Mouse (Mus musculus): ENCODE results near the gene Ccng1. TPM values are rescaled to one million over a fixed set of nuclear protein-coding genes. Genes with fewer than 3 reads are reported as not detected.

Ccng1 gene
- total RNA-seq, 2 experiments from 2014 or later = 53.7 to 58.2 TPM

- peak; percentile 90 for ATAC-seq (replicated peaks; ENCODE audit: poor library complexity, severe bottlenecking)
These were observed 21.6 kb downstream of the Ccng1 start, which contains the start of the genes Hmmr and Nudcd2 for GRCm38 (mm10) chr11:40733339-40734174. Gene Hmmr, minus strand, starts transcription at chr11:40733422. Gene Nudcd2, plus strand, starts transcription at chr11:40733667.

- ATAC-seq (replicated peaks; ENCODE audit: poor library complexity, severe bottlenecking) = peak; percentile 7; the same call in 1 of the 2 replicates
These were observed 22.1 kb downstream of the Ccng1 start for GRCm38 (mm10) chr11:40732997-40733338.

GRCm38 (mm10) chr11:40718324-40718723 is 36.8 kb downstream of the Ccng1 start:
- ATAC-seq (replicated peaks; ENCODE audit: poor library complexity, severe bottlenecking) = peak; percentile 55

- ATAC-seq (replicated peaks; ENCODE audit: poor library complexity, severe bottlenecking) = 0 out of 2 replicates have a peak, but pooled peaks have one; percentile 37
These were observed 39.6 kb downstream of the Ccng1 start for GRCm38 (mm10) chr11:40715524-40715923.

- ATAC-seq (replicated peaks; ENCODE audit: poor library complexity, severe bottlenecking) = no peak
These were observed 41.3 kb downstream of the Ccng1 start for GRCm38 (mm10) chr11:40713858-40714257.

- ATAC-seq (replicated peaks; ENCODE audit: poor library complexity, severe bottlenecking) = peak; percentile 88
These were observed 45.2 kb downstream of the Ccng1 start for GRCm38 (mm10) chr11:40709899-40710298.

Other genes with a start within 250 kb of the Ccng1 start
- 76.7 and 94.3 TPM in 2 replicates for gene Mat2b, start 60.1 kb downstream of the Ccng1 start, total RNA-seq (2014; fragmentation: Nextera tagmentation)
- 111 and 159 TPM in 2 replicates for gene Mat2b, start 60.1 kb downstream of the Ccng1 start, total RNA-seq (2017)
- 11.1 and 27.0 TPM in 2 replicates for gene Hmmr, start 21.9 kb downstream of the Ccng1 start, total RNA-seq (2014; fragmentation: Nextera tagmentation)
- 71.2 and 85.8 TPM in 2 replicates for gene Hmmr, start 21.9 kb downstream of the Ccng1 start, total RNA-seq (2017)
- 77.5 and 108 TPM in 2 replicates for gene Nudcd2, start 21.6 kb downstream of the Ccng1 start, total RNA-seq (2014; fragmentation: Nextera tagmentation)
- gene Nudcd2, start 21.6 kb downstream of the Ccng1 start, total RNA-seq (2017) = 176 and 201 TPM in 2 replicates

Measured in granulocyte monocyte progenitor cell, adult 5-6 weeks (primary cell).